Mouse (Mus musculus): ENCODE measurements at regions not wholly inside any gene's neighbourhood (a gene's known extent, or its start where the extent isn't known, plus 50 kb on each side); places are given as distances from the start of the nearest gene placed in this dataset.
"Not testable (repeated sequence)": the region's sequence is repeated elsewhere in the genome, so short reads cannot be mapped to it uniquely, and the experiment has no call there.

GRCm38 (mm10) chr4:153798061-153798460 is 159.0 kb upstream of the A430005L14Rik start:
- Histone ChIP-seq H3K9ac (no peak overlapping the region), H3K36me3 (no peaks in the 10 kb centered on the region), H3K27ac (no peak overlapping the region), H3K4me1 (peaks cover 2% of the 10 kb centered on the region; the same call in 1 of the 2 replicates), H3K27me3 (peaks cover 6% of the 10 kb centered on the region; the same call in 1 of the 2 replicates), H3K9me3 (replicated peaks) (no peaks in the 10 kb centered on the region), H3K4me3 (no peak overlapping the region), H3K4me2 (replicated peaks) (no peak overlapping the region)
- WGBS: 87% methylated on average over 7 of the region's 7 CpGs
- no peak for ATAC-seq (ENCODE audit: low FRiP score)

GRCm38 (mm10) chr4:153805727-153806126 is 151.3 kb upstream of the A430005L14Rik start:
- peak overlapping the region; percentile 43; the same call in 1 of the 2 replicates for H3K9ac ChIP-seq
- H3K4me2 ChIP-seq (replicated peaks): peak overlapping the region; percentile 37
- peak; percentile 27; the same call in 1 of the 2 replicates for ATAC-seq (ENCODE audit: low FRiP score)
- peaks cover 3% of the 10 kb centered on the region for H3K27me3 ChIP-seq
- H3K9me3 ChIP-seq (replicated peaks): no peaks in the 10 kb centered on the region
- 27% methylated on average over 4 of the region's 4 CpGs for WGBS
- H3K4me3 ChIP-seq: no peak overlapping the region
- H3K27ac ChIP-seq: peak overlapping the region; percentile 78
- peaks cover 35% of the 10 kb centered on the region for H3K4me1 ChIP-seq
- no peaks in the 10 kb centered on the region for H3K36me3 ChIP-seq

GRCm38 (mm10) chr4:153806180-153806692 is 150.8 kb upstream of the A430005L14Rik start:
- Histone ChIP-seq H3K4me2 (replicated peaks) (peak overlapping the region; percentile 37), H3K9me3 (replicated peaks) (no peaks in the 10 kb centered on the region), H3K9ac (peak overlapping the region; percentile 43), H3K27me3 (peaks cover 3% of the 10 kb centered on the region), H3K4me3 (no peak overlapping the region), H3K36me3 (no peaks in the 10 kb centered on the region), H3K4me1 (peaks cover 35% of the 10 kb centered on the region), H3K27ac (peak overlapping the region; percentile 78)
- peak; percentile 76 for ATAC-seq (ENCODE audit: low FRiP score)
- 5% methylated on average over 10 of the region's 10 CpGs for WGBS

- Histone ChIP-seq H3K4me1 (peaks cover 35% of the 10 kb centered on the region), H3K9ac (no peak overlapping the region), H3K9me3 (replicated peaks) (no peaks in the 10 kb centered on the region), H3K4me2 (replicated peaks) (peak overlapping the region; percentile 37), H3K27ac (peak overlapping the region; percentile 78), H3K27me3 (peaks cover 3% of the 10 kb centered on the region), H3K36me3 (no peaks in the 10 kb centered on the region), H3K4me3 (no peak overlapping the region)
- WGBS: 18% methylated on average over 10 of the region's 10 CpGs
- ATAC-seq (ENCODE audit: low FRiP score): peak; percentile 51; the same call in 1 of the 2 replicates
These were observed 150.1 kb upstream of the A430005L14Rik start for GRCm38 (mm10) chr4:153806820-153807436.

- Histone ChIP-seq H3K4me2 (replicated peaks) (no peak overlapping the region), H3K36me3 (no peaks in the 10 kb centered on the region), H3K4me3 (no peak overlapping the region), H3K9me3 (replicated peaks) (no peaks in the 10 kb centered on the region), H3K27ac (no peak overlapping the region), H3K27me3 (no peaks in the 10 kb centered on the region), H3K4me1 (peaks cover 14% of the 10 kb centered on the region), H3K9ac (no peak overlapping the region)
- 90% methylated on average over 9 of the region's 9 CpGs for WGBS
- no peak for ATAC-seq (ENCODE audit: low FRiP score)
These were observed 144.2 kb upstream of the A430005L14Rik start for GRCm38 (mm10) chr4:153812866-153813265.

GRCm38 (mm10) chr4:153827914-153828313 is 129.1 kb upstream of the A430005L14Rik start:
- H3K27me3 ChIP-seq: no peaks in the 10 kb centered on the region
- ATAC-seq (ENCODE audit: low FRiP score): no peak
- no peaks in the 10 kb centered on the region for H3K4me1 ChIP-seq
- no peak overlapping the region for H3K4me3 ChIP-seq
- H3K9me3 ChIP-seq (replicated peaks): no peaks in the 10 kb centered on the region
- H3K36me3 ChIP-seq: no peaks in the 10 kb centered on the region
- H3K27ac ChIP-seq: no peak overlapping the region
- WGBS: 38% methylated on average over 9 of the region's 9 CpGs
- no peak overlapping the region for H3K4me2 ChIP-seq (replicated peaks)
- no peak overlapping the region for H3K9ac ChIP-seq

- Histone ChIP-seq H3K4me3 (no peak overlapping the region), H3K4me1 (no peaks in the 10 kb centered on the region), H3K9me3 (replicated peaks) (no peaks in the 10 kb centered on the region), H3K9ac (no peak overlapping the region), H3K4me2 (replicated peaks) (no peak overlapping the region), H3K27me3 (no peaks in the 10 kb centered on the region), H3K27ac (no peak overlapping the region), H3K36me3 (no peaks in the 10 kb centered on the region)
- no peak for ATAC-seq (ENCODE audit: low FRiP score)
- WGBS: 92% methylated on average over 9 of the region's 9 CpGs
These were observed 127.3 kb upstream of the A430005L14Rik start for GRCm38 (mm10) chr4:153829766-153830165.

- 89% methylated on average over 5 of the region's 5 CpGs for WGBS
- no peak for ATAC-seq (ENCODE audit: low FRiP score)
These were observed 126.5 kb upstream of the A430005L14Rik start for GRCm38 (mm10) chr4:153830491-153830890.

GRCm38 (mm10) chr4:153831251-153831650 is 125.8 kb upstream of the A430005L14Rik start:
- not testable (repeated sequence) for H3K4me3 ChIP-seq; H3K4me2 ChIP-seq (replicated peaks); H3K4me1 ChIP-seq; H3K36me3 ChIP-seq; H3K27me3 ChIP-seq; H3K27ac ChIP-seq; ATAC-seq (ENCODE audit: low FRiP score); H3K9ac ChIP-seq; H3K9me3 ChIP-seq (replicated peaks)
- 79% methylated on average over 11 of the region's 11 CpGs for WGBS

More at GRCm38 (mm10) chr4:153830491-153830890, 126.5 kb upstream of the A430005L14Rik start:
- Histone ChIP-seq H3K27ac (no peak overlapping the region), H3K9ac (no peak overlapping the region), H3K4me1 (no peaks in the 10 kb centered on the region), H3K36me3 (no peaks in the 10 kb centered on the region), H3K4me2 (replicated peaks) (no peak overlapping the region), H3K9me3 (replicated peaks) (no peaks in the 10 kb centered on the region), H3K4me3 (no peak overlapping the region), H3K27me3 (no peaks in the 10 kb centered on the region; the same call in 1 of the 2 replicates)

- Histone ChIP-seq H3K27ac (no peak overlapping the region), H3K4me3 (no peak overlapping the region), H3K9me3 (replicated peaks) (no peaks in the 10 kb centered on the region), H3K27me3 (peaks cover 4% of the 10 kb centered on the region), H3K4me1 (no peaks in the 10 kb centered on the region), H3K36me3 (no peaks in the 10 kb centered on the region), H3K9ac (no peak overlapping the region), H3K4me2 (replicated peaks) (no peak overlapping the region)
- no peak for ATAC-seq (ENCODE audit: low FRiP score)
- WGBS: 83% methylated on average over 2 of the region's 2 CpGs
These were observed 124.9 kb upstream of the A430005L14Rik start for GRCm38 (mm10) chr4:153832151-153832550.

- H3K27ac ChIP-seq: no peak overlapping the region
- no peak overlapping the region for H3K9ac ChIP-seq
- H3K9me3 ChIP-seq (replicated peaks): no peaks in the 10 kb centered on the region
- H3K36me3 ChIP-seq: no peaks in the 10 kb centered on the region
- H3K4me2 ChIP-seq (replicated peaks): no peak overlapping the region
- 85% methylated on average over 6 of the region's 6 CpGs for WGBS
- ATAC-seq (ENCODE audit: low FRiP score): no peak
- H3K27me3 ChIP-seq: peaks cover 3% of the 10 kb centered on the region; the same call in 1 of the 2 replicates
- H3K4me1 ChIP-seq: peaks cover 4% of the 10 kb centered on the region
- H3K4me3 ChIP-seq: no peak overlapping the region
These were observed 112.3 kb upstream of the A430005L14Rik start for GRCm38 (mm10) chr4:153844766-153845165.

GRCm38 (mm10) chr4:153848274-153848673 is 108.8 kb upstream of the A430005L14Rik start:
- Histone ChIP-seq H3K9ac (no peak overlapping the region), H3K36me3 (no peaks in the 10 kb centered on the region), H3K4me3 (no peak overlapping the region), H3K9me3 (replicated peaks) (no peaks in the 10 kb centered on the region), H3K27me3 (no peaks in the 10 kb centered on the region; the same call in 1 of the 2 replicates), H3K4me1 (peaks cover 4% of the 10 kb centered on the region), H3K27ac (no peak overlapping the region), H3K4me2 (replicated peaks) (no peak overlapping the region)
- 74% methylated on average over 3 of the region's 3 CpGs for WGBS
- ATAC-seq (ENCODE audit: low FRiP score): no peak

GRCm38 (mm10) chr4:153850186-153850585 is 106.9 kb upstream of the A430005L14Rik start:
- Histone ChIP-seq H3K4me2 (replicated peaks) (no peak overlapping the region), H3K9ac (no peak overlapping the region), H3K9me3 (replicated peaks) (no peaks in the 10 kb centered on the region), H3K27me3 (no peaks in the 10 kb centered on the region; the same call in 1 of the 2 replicates), H3K4me1 (peaks cover 22% of the 10 kb centered on the region), H3K27ac (no peak overlapping the region), H3K4me3 (no peak overlapping the region), H3K36me3 (no peaks in the 10 kb centered on the region)
- 54% methylated on average over 11 of the region's 11 CpGs for WGBS
- ATAC-seq (ENCODE audit: low FRiP score): no peak
